Mouse (Mus musculus): Measurements from ENCODE around the gene Abraxas1.

Gene Abraxas1

GRCm38 (mm10) chr5:100820483-100821184, at the start of gene Abraxas1:
Gene Abraxas1, minus strand, starts transcription at chr5:100820965.
- DNase-seq (ENCODE audit: low spot score), result peak; percentile 81

- DNase-seq (ENCODE audit: low spot score), result no peak
These were observed 48.6 kb upstream of the Abraxas1 start for GRCm38 (mm10) chr5:100869197-100869895.

DNA sequence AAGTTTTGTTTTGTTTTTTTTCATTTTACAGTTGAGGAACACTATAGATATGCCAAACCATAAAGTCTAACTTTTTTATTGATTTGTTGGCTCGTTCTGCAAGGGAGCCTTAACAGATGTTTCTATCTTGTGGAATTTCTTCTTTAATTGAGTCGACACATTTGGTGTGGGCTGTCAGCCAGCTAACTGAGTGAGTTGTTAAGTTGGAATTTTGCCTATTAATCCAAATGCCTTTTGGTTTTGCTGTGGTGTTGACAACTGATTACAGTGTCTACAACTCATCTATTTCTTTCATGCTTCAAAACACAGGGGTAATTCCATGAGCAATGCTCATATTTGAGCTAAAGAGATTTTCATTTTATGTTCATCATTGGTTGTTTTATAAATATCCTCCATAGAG, 45.4 kb upstream of the Abraxas1 start:
- DNase-seq (ENCODE audit: low spot score), result no peak

DNA sequence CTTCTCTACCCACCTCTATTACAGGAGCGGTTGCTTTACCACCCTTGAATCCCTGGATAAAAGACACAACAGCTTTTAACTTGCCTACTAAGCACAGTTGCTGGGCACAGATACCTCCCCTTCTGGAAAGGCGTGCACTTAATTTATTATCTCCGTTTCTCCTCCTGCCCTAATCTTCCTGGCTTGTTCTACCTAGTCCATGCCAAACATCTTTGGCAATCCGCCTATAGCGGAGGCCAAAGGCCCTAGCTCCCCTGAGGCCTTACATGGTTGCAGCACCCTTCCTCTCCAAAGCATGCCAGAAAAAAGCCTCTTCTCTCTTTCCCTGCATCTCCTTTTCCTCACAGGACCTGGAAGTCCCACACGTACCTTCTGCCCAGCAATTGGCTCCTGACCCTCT, 43.7 kb upstream of the Abraxas1 start:
- no peak for DNase-seq (ENCODE audit: low spot score)

- no peak for DNase-seq (ENCODE audit: low spot score)
These were observed 42.3 kb upstream of the Abraxas1 start for GRCm38 (mm10) chr5:100863091-100863490.

- no peak for DNase-seq (ENCODE audit: low spot score)
These were observed 41.0 kb upstream of the Abraxas1 start for GRCm38 (mm10) chr5:100861811-100862210.

- no peak for DNase-seq (ENCODE audit: low spot score)
These were observed 40.4 kb upstream of the Abraxas1 start for GRCm38 (mm10) chr5:100861140-100861539.

DNA sequence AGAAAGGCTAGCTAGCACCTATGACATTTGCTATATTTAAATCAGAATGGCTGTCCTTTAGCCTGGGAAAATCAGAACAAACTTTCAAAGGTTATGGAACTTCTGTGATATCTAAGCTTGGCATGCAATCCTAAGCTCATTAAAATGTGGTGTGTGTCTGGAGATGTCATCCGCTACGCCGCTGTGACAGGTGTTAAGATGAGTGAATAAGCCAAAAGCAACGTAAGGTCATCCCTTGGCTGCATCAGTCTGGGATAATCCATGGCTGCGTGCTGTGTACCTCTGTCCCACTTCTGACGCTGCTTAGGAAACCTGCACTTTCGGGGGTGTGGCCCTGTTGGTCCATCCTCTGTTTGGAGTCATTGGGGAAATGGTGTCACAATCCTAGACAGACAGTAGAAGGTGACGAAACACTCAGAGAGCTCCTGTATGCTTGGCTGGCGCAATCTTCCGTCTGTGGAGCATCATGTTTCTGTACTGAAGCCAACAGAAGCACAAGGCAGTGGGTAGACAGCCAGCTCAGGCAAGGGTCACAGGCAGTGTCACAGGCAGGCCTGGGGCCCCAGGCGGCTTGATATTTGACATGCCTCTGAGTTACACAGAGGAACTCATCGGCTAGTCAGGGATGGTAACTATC, 39.8 kb upstream of the Abraxas1 start:
- DNase-seq (ENCODE audit: low spot score), result no peak

DNA sequence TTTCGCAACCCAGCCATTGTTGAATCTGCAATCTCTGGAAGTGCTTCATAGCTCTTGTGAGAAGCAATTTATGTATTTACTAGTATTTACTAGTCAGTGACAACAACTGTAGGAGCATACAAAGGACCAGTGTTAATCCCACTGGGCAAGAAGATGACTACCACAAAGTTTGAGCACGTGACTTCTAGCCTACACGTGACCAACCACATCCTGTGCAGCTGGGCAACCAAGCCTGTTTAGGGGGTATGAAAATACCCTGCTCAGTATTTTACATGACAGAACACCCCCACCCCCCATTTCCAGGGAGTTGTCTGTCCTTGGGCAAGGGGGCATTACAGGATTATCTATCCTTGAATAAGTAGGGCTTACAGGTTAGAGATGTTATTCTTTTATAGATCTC, 35.8 kb upstream of the Abraxas1 start:
- DNase-seq (ENCODE audit: low spot score), result no peak

GRCm38 (mm10) chr5:100853963-100854362, 33.2 kb upstream of the Abraxas1 start:
- DNase-seq (ENCODE audit: low spot score), result no peak

DNA sequence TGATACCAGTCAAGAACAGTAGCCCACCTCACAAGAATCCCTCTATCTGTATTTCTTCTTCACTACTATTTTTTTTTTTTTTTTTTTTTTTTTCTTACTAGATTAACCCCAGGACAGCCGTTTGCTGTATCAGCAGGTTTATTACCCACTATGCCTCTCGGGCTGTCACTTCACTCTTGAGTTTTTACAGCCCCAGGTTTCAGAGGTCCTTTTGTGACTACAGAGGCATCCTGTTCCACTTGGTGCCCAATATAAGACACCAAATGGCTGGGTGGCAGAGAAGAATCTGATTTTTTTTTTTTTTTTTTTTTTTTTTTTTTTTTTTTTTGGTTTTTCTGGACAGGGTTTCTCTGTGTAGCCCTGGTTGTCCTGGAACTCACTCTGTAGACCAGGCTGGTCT, 26.4 kb upstream of the Abraxas1 start:
- no peak for DNase-seq (ENCODE audit: low spot score)

- no peak for DNase-seq (ENCODE audit: low spot score)
These were observed 25.8 kb upstream of the Abraxas1 start for GRCm38 (mm10) chr5:100846599-100846920.

- peak; percentile 78 for DNase-seq (ENCODE audit: low spot score)
These were observed 25.3 kb upstream of the Abraxas1 start for GRCm38 (mm10) chr5:100845848-100846598.

DNA sequence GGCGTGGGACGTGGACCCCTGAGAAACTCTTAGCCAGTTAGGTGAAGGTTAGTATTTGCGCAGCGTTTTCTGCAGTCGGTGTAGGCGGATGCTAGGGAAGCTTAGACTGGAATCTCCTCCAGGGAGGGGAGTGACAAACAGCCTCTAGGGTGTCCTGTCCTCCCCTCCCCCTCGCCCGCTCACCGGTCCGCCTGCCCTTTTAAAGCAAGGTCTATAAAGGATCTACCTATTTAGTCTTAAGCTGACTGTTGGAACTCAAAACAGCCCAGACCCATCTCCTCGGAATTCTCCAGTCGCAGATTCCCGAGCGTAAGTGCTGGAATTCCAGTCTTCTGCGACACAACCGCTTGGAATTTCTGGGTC, 24.7 kb upstream of the Abraxas1 start, which contains the start of gene Gpat3:
Gpat3 (plus strand) TSS at position 229 of the 363 bp plus-strand sequence.
- peak; percentile 36 for DNase-seq (ENCODE audit: low spot score)

DNA sequence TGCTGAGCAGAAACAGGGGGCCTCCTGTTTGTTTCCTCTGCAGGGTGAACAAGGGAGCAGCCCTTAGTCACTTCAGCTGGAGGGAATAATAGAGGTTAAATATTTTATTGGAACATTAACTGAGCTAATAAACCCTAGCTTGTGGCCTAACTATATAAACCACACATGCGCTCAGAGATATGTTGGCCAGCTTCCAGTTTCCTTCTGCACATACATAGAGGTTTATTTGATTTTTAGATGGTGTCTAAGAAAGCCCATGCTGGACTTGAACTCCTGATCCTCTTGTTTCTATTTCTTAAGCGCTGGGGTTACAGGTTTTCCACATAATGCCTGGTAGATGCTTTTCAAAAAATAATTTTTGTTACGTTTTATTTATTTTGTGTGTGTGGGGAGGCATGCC, 23.7 kb upstream of the Abraxas1 start:
- no peak for DNase-seq (ENCODE audit: low spot score)

DNA sequence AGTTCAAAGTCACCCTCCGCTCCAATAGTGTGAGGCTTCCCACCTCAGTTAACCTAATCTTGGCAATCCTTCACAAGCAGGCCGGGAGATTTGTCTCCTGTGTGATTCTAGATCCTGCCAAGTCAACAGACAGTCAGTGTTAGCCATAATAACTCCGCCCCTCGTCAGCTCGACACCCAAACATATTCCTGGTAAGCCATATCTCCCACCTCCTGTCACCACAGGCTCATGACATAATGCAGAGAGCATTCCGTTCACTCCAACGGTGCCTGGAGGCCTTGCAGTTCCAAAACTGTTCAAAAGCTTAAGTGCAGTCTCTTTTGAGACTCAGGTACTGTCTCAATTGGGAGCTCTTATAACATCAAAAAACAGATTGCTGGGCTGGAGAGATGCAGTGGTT, 17.1 kb upstream of the Abraxas1 start:
- DNase-seq (ENCODE audit: low spot score), result no peak

- DNase-seq (ENCODE audit: low spot score), result no peak
These were observed 15.2 kb upstream of the Abraxas1 start for GRCm38 (mm10) chr5:100835862-100836538.

DNA sequence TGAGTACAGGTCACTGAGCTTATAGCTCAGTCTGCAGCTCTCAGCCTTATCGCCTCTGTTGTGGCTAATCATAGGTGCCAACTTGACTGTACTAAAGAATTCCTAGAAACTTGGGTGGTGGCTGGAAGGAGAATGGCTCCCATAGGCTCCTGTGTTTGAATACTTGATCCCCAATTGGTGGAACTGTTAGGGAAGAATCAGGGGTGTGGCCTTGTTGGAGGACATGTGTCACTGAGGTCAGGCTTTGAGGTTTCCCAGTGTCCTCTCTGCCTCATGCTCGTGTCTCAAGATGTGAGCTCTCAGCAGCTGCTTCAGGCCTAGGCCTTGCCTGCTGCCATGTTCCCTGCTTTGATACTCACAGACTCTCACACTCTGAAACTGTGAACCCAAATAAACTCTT, 13.1 kb upstream of the Abraxas1 start:
- DNase-seq (ENCODE audit: low spot score), result no peak

DNA sequence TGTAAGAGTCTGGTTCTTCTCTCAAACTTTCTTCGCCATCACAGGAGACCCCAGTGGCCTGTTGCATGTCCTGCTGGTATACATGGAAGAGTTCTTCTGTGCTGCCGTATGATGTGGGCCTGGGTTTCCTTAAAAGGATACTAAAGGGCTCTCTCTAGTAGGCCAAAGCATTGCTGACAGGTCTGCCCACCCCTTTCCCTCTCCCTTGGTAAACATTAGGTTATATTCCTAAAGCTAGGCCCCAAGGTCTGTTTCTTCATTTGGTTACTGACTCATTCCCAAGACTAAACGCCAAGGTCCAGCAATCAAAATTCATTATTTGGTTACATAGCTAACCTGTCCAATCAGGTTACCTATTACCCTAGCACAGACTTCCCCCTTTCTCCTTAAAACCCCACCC, 11.9 kb upstream of the Abraxas1 start:
- DNase-seq (ENCODE audit: low spot score), result no peak

- DNase-seq (ENCODE audit: low spot score), result no peak
These were observed 7.9 kb upstream of the Abraxas1 start for GRCm38 (mm10) chr5:100828701-100829100.

GRCm38 (mm10) chr5:100826531-100826930, 5.8 kb upstream of the Abraxas1 start:
- DNase-seq (ENCODE audit: low spot score), result no peak

- no peak for DNase-seq (ENCODE audit: low spot score)
These were observed 5.2 kb upstream of the Abraxas1 start for GRCm38 (mm10) chr5:100825975-100826374.

Data from urinary bladder, postnatal 25 days (tissue).